Mouse (Mus musculus): ENCODE data around the gene Rasl12. TPM values are rescaled to one million over a fixed set of nuclear protein-coding genes. Genes with fewer than 3 reads are reported as not detected.

Rasl12 gene
- total RNA-seq, 2 experiments from 2014 or later: 8.7 to 9.2 TPM

DNA sequence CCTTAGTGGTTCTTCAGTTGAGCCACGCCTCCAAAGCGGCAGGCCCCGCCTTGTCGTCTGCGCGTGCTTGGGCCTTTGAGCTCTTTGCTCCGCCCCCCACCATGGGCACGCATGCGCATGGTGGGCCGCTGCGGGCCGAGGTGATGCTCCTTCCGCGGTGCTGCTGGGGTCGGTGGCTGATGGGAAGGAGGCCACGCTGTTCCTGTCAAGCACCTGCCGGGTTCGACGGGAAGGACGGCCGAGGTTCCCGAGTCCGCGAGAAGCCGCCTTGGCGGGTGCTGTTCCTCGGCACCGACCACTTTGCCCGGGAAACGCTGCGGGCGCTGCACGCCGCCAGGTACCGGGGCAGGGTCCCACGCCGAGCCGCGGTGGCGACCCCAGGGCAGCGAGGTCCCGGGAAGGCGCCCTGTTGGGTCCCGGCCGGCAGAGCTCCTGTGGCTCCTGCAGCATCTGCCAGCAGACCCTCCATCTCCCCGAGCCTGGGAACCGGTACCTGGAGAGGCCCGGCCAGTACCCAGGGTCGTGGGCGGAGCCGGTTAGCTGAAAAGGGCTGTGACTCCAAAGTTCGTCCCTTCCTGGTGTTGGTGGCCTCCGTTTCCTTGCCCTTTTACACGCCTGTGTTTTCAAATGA is 37.5 kb downstream of the Rasl12 start, which contains the start of gene Mtfmt:
Gene Mtfmt, plus strand, starts transcription at position 112 of the 631 bp plus-strand sequence.
- peak; percentile 87 to 94 for DNase-seq (ENCODE audit: low spot score in 2 of 2)

DNA sequence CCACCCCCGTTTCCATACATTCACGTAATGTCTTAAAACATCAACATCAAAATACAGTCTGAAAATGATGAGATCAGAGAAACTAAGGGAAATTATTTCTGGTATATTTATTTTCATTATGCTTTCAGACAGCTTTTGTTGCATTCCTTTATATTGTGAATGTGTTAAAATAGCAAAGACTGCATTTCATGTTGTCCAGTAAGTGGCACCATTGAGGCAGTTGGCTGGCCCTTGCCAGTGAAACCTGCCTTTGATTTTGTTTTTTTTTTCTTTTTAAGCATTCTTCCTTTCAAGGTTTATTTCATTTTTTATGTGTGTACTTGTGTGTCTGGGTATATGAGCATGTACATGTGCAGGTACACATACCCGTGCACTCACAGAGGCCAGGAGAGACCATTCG is 46.4 kb downstream of the Rasl12 start:
- no peak for DNase-seq (ENCODE audit: low spot score in 2 of 2)

DNA sequence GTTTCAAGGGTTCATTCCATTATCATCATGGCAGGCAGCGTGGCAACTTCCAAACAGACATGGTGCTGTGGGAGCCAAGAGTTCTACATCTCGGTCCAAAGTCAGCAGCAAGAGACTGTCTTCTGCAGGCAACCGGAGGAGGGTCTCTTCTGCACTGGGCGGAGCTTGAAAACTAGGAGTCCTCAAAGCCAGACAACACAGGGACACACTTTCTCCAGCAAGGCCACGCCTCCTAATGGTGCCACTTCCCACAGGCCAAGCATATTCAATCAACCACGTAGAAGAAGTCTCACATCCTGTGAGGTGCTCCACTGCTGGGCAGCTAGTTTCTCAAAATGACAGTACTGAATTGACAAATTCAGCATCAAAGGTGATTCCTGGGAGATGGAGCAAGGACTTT is 49.6 kb downstream of the Rasl12 start:
- no peak for DNase-seq (ENCODE audit: low spot score in 2 of 2)

DNA sequence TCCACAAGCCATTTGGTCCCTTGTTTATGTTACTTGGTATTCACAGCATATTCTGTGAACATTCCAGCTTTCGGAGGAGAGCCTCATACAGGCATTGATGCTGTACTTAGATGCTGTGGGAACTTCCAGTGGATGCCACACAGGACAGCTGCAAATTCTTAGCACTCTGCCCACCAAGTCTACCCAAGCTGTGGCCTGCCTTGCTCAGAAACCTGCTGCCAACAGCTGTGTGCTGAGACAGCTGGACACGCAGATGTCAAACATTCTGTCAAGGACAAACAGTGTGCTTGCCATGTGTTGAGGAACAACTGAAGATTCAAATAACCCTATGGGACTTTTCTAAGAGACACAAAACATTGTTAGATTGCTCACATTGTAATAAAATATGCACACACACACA is 60.7 kb downstream of the Rasl12 start:
- peak in 1 of 2 experiments; percentile 25 for DNase-seq (ENCODE audit: low spot score in 2 of 2)

DNA sequence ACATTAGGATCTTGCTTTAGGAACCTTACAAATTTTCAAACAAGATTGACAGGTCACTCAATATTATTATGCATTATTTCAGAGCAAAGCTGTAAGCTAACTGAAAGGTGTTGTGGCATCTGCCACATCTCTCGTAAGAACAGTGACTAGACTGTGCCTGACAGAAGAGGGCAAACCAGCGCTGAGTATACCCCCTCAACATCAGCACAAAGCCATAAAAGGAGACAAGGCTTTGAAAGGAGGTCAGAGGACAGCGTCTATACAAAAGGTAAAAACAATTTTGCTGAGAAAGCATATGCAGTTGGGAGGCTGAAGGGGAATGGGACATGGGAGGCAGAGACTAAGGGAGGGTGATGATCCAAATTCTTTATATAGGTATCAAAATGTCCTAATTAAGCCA is 61.9 kb downstream of the Rasl12 start:
- DNase-seq (ENCODE audit: low spot score in 2 of 2): no peak

DNA sequence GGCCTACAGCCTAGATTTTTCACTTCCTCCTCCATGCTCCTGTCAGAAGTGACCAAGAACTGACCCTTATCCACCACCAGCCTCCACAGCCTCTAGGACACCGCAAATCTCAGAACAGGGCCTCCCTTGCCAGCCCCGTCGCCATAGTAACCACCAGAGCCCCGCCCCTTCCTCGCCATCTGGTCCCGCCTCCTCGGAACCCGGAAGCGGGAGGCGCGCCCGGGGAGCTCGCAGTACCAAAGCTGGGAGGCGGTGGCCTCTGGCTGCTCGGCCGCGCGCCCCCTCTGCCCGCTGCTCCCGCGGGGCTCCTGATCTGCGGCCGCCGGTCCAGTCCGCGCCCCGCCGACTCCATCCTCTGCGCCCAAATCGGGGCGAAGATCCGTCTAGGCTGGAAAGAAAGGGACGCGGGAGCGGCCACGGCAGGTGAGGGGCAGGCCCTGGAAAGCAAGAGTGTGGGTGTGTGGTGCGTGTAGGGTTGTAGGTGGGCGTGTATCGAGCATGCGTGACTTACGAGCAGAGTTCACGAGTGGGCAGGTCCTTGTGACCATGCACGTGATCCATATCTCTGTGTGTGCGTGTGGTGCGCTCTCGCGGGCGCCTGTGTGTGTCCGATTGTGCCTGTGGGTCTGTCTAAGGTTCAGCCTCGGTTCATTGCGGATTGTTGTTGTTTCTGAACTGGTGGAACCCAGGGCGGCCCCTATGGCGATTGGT is 62.6 kb downstream of the Rasl12 start, which contains the start of gene Spg21:
Gene Spg21, plus strand, starts transcription at position 216 of the 711 bp plus-strand sequence.
- DNase-seq (ENCODE audit: low spot score in 2 of 2): peak; percentile 95 to 96

DNA sequence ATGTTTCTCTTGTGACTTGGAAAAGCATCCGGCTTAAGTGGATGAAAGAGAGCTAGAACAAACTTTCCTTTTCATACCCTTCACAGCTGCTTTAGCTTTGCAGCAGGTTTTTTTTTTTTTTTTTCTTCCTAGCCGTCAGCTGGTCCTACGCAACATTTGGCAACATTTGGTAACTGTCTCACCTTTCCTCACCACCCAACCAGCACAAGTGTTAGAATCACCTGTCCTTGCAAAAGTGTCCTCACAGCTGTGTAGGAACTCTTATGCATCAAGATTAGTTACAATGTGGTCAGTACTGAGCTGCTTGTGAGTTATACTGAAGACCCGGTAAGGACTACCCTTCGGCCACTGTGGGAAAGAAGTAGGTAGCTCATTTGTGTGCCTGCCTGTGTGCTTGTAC is 64.2 kb downstream of the Rasl12 start:
- DNase-seq (ENCODE audit: low spot score in 2 of 2): no peak

DNA sequence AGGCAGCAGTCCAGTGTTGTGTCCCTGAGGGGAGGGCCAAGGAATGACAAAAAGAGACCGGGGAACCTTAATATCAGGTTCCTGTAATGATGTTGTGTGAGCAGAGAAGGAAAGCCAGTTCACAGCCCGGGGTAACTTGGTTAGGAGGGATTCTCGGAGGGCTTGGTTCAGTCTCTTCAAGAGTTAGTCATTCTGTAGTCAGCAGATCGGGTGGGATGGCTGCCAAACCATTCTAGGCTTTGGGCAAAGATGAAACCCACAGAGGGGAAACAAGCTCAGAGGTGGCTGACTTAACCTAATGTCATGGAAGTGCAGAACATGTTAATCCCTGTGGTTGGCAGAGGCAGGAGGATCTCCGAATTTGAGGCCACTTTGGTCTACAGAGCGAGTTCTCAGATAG is 65.9 kb downstream of the Rasl12 start:
- peak in 1 of 2 experiments; percentile 24 for DNase-seq (ENCODE audit: low spot score in 2 of 2)

Other genes with a start within 250 kb of the Rasl12 start
- 1 to 10 TPM; 8.3 to 9.1 TPM for gene Parp16, start 203.2 kb upstream of the Rasl12 start, total RNA-seq (2021)
- 10 to 100 TPM; 56.9 to 59.0 TPM for gene Cilp, start 133.3 kb upstream of the Rasl12 start, total RNA-seq (2021)
- 10 to 100 TPM; 53.5 to 59.6 TPM for gene Clpx, start 104.2 kb upstream of the Rasl12 start, total RNA-seq (2021)
- gene Pdcd7, start 52.4 kb upstream of the Rasl12 start, total RNA-seq (2021): 10 to 100 TPM; 14.0 to 14.5 TPM
- gene Ubap1l, start 37.5 kb upstream of the Rasl12 start, total RNA-seq (2021): under 1 TPM; 0.44 to 0.66 TPM
- gene Kbtbd13, start 6.9 kb upstream of the Rasl12 start, total RNA-seq (2021): 10 to 100 TPM; 10.2 to 10.6 TPM
- gene Slc51b, start 24.4 kb downstream of the Rasl12 start, total RNA-seq (2021): not detected
- 10 to 100 TPM in 1 of 2 experiments, 1 to 10 TPM in 1; 9.5 to 10.3 TPM for gene Mtfmt, start 37.3 kb downstream of the Rasl12 start, total RNA-seq (2021)
- 10 to 100 TPM; 72.6 to 85.4 TPM for gene Spg21, start 62.4 kb downstream of the Rasl12 start, total RNA-seq (2021)
- gene Ankdd1a, start 121.7 kb downstream of the Rasl12 start, total RNA-seq (2021): not detected
- 10 to 100 TPM; 23.6 to 26.0 TPM for gene Plekho2, start 181.5 kb downstream of the Rasl12 start, total RNA-seq (2021)
- 1 to 10 TPM; 3.0 TPM for gene Pif1, start 188.7 kb downstream of the Rasl12 start, total RNA-seq (2021)
- gene Rbpms2, start 231.1 kb downstream of the Rasl12 start, total RNA-seq (2021): 1 to 10 TPM; 5.1 to 5.6 TPM

Measured in gastrocnemius, postnatal 4 days (tissue).